Comparison of ENCODE assay signal across 24 mouse cellular contexts in the genomic region with DNA sequence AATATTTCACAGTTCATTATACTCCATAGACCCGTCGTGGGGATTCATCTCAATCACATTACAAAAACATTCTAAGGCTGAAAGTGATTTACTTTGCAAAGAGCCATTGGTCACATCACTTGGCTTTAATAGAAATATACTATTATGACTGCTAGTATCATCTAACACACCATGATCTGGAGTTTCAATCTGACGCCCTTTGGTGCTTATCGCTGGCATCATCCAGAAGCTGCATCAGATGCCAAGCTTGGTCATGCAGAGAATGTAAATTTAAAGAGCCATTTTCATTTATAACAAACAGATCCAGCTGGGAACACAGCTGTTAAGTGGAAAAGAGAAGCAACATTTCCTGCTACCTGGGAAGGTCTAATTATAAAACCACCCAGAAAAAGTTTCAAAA. TPM values are rescaled to one million over a fixed set of nuclear protein-coding genes. Genes with fewer than 3 reads are reported as not detected.
DNase-seq lines count a peak whose midpoint lies in the region; ATAC-seq and TF ChIP-seq lines count a peak whose summit lies in the region.
"Had no signal": no experiment of that assay in that cellular context is flagged by ENCODE, and none has a peak within 500 bp of the region (broad histone marks: within the 10 kb centered on the region; RNA-seq: fewer than 3 reads in every experiment).

No protein-coding gene starts in this region.

- H3K4me2 ChIP-seq in hindbrain, embryonic 14.5 days (replicated peaks), result no peak overlapping the region
- no peak overlapping the region for H3K4me2 ChIP-seq in hindbrain, embryonic 13.5 days
- H3K4me2 ChIP-seq in hindbrain, postnatal 0 days (ENCODE audit: low read depth, low read length), result no peak overlapping the region
- H3K4me2 ChIP-seq in hindbrain, embryonic 11.5 days (replicated peaks; ENCODE audit: low read depth, low read length), result no peak overlapping the region
- no peak overlapping the region for H3K4me2 ChIP-seq in neural tube, embryonic 15.5 days
- H3K4me2 ChIP-seq: embryonic facial prominence, embryonic 12.5 days; forebrain, embryonic 13.5 days; forebrain, embryonic 15.5 days had no signal

- 78% methylated on average over 4 of the region's 4 CpGs for WGBS in hindbrain, embryonic 14.5 days
- 76% methylated on average over 4 of the region's 4 CpGs for WGBS in hindbrain, embryonic 13.5 days
- WGBS in hindbrain, postnatal 0 days, result 76% methylated on average over 4 of the region's 4 CpGs
- 92% methylated on average over 4 of the region's 4 CpGs for WGBS in hindbrain, embryonic 11.5 days
- WGBS in neural tube, embryonic 15.5 days, result 63% methylated on average over 4 of the region's 4 CpGs

- H3K36me3 ChIP-seq in hindbrain, embryonic 14.5 days (replicated peaks; ENCODE audit: control insufficient read depth, insufficient read depth), result no peaks in the 10 kb centered on the region
- H3K36me3 ChIP-seq in hindbrain, embryonic 13.5 days, result no peaks in the 10 kb centered on the region
- no peaks in the 10 kb centered on the region for H3K36me3 ChIP-seq in hindbrain, postnatal 0 days (ENCODE audit: insufficient read depth, low read length)
- H3K36me3 ChIP-seq in hindbrain, embryonic 11.5 days (ENCODE audit: control insufficient read depth, insufficient read depth, low read length), result no peaks in the 10 kb centered on the region
- H3K36me3 ChIP-seq in neural tube, embryonic 15.5 days, result no peaks in the 10 kb centered on the region
- H3K36me3 ChIP-seq: embryonic facial prominence, embryonic 10.5 days; embryonic facial prominence, embryonic 12.5 days; forebrain, embryonic 15.5 days; G1E had no signal

- H3K9me3 ChIP-seq in hindbrain, embryonic 14.5 days (ENCODE audit: control insufficient read depth, low read length), result no peaks in the 10 kb centered on the region
- no peaks in the 10 kb centered on the region for H3K9me3 ChIP-seq in hindbrain, embryonic 13.5 days
- no peaks in the 10 kb centered on the region for H3K9me3 ChIP-seq in hindbrain, postnatal 0 days (ENCODE audit: low read length)
- H3K9me3 ChIP-seq in hindbrain, embryonic 11.5 days (ENCODE audit: control insufficient read depth, low read length), result no peaks in the 10 kb centered on the region
- H3K9me3 ChIP-seq in neural tube, embryonic 15.5 days (replicated peaks), result no peaks in the 10 kb centered on the region
- H3K9me3 ChIP-seq: embryonic facial prominence, embryonic 10.5 days; embryonic facial prominence, embryonic 12.5 days; forebrain, embryonic 13.5 days; forebrain, embryonic 15.5 days; G1E had no signal

- no peak overlapping the region for H3K27ac ChIP-seq in hindbrain, embryonic 14.5 days
- no peak overlapping the region for H3K27ac ChIP-seq in hindbrain, embryonic 13.5 days
- H3K27ac ChIP-seq in hindbrain, postnatal 0 days, result no peak overlapping the region
- H3K27ac ChIP-seq in hindbrain, embryonic 11.5 days (ENCODE audit: low read depth, low read length), result no peak overlapping the region
- no peak overlapping the region for H3K27ac ChIP-seq in neural tube, embryonic 15.5 days (replicated peaks)
- H3K27ac ChIP-seq: embryonic facial prominence, embryonic 10.5 days; embryonic facial prominence, embryonic 12.5 days; forebrain, embryonic 13.5 days; forebrain, embryonic 15.5 days had no signal

- H3K4me3 ChIP-seq in hindbrain, embryonic 14.5 days (replicated peaks; ENCODE audit: low read length), result no peak overlapping the region
- H3K4me3 ChIP-seq in hindbrain, embryonic 13.5 days, result no peak overlapping the region
- H3K4me3 ChIP-seq in hindbrain, postnatal 0 days (ENCODE audit: low read length), result no peak overlapping the region
- H3K4me3 ChIP-seq in hindbrain, embryonic 11.5 days (ENCODE audit: low read depth, low read length), result no peak overlapping the region
- H3K4me3 ChIP-seq in neural tube, embryonic 15.5 days (replicated peaks), result no peak overlapping the region
- H3K4me3 ChIP-seq: embryonic facial prominence, embryonic 10.5 days; embryonic facial prominence, embryonic 12.5 days; forebrain, embryonic 13.5 days; forebrain, embryonic 15.5 days had no signal

- peak; percentile 26 for DNase-seq in hindbrain, embryonic 14.5 days (ENCODE audit: low spot score)
- DNase-seq in hindbrain, postnatal 0 days (ENCODE audit: low spot score), result peak; percentile 28
- no peak for DNase-seq in hindbrain, embryonic 11.5 days (ENCODE audit: low spot score)
- DNase-seq in neural tube, embryonic 10.5 days (ENCODE audit: extremely low spot score, low spot score), result no peak
- DNase-seq: adrenal gland, adult 8-10 months; adrenal gland, postnatal 14 days; adrenal gland, postnatal 36 days; B cell, adult 2 months; cerebellum, adult 11-12 months; cerebellum, adult 2 months; cerebellum, adult 9-10 months; cerebellum, postnatal 25 days; forebrain, postnatal 0 days had no signal

- TF ChIP-seq CTCF in hindbrain, postnatal 0 days (IDR thresholded peaks at IDR 0.05; ENCODE audit: low read depth), result no peak

- H3K4me1 ChIP-seq in hindbrain, embryonic 14.5 days (replicated peaks; ENCODE audit: control insufficient read depth, insufficient read depth, low read length), result no peaks in the 10 kb centered on the region
- H3K4me1 ChIP-seq in hindbrain, embryonic 13.5 days (replicated peaks), result no peaks in the 10 kb centered on the region
- no peaks in the 10 kb centered on the region for H3K4me1 ChIP-seq in hindbrain, postnatal 0 days (ENCODE audit: insufficient read depth, low read length)
- H3K4me1 ChIP-seq in hindbrain, embryonic 11.5 days (replicated peaks; ENCODE audit: control insufficient read depth, insufficient read depth, low read length), result no peaks in the 10 kb centered on the region
- no peaks in the 10 kb centered on the region for H3K4me1 ChIP-seq in neural tube, embryonic 15.5 days
- H3K4me1 ChIP-seq: embryonic facial prominence, embryonic 10.5 days; embryonic facial prominence, embryonic 12.5 days; forebrain, embryonic 13.5 days; forebrain, embryonic 15.5 days had no signal

- no peak overlapping the region for H3K9ac ChIP-seq in hindbrain, embryonic 14.5 days
- no peak overlapping the region for H3K9ac ChIP-seq in hindbrain, embryonic 13.5 days
- H3K9ac ChIP-seq in hindbrain, postnatal 0 days (replicated peaks; ENCODE audit: low read length), result no peak overlapping the region
- H3K9ac ChIP-seq in hindbrain, embryonic 11.5 days (ENCODE audit: low read depth, low read length), result no peak overlapping the region
- no peak overlapping the region for H3K9ac ChIP-seq in neural tube, embryonic 15.5 days (replicated peaks)
- H3K9ac ChIP-seq: embryonic facial prominence, embryonic 12.5 days; forebrain, embryonic 13.5 days; forebrain, embryonic 15.5 days; forebrain, postnatal 0 days had no signal

- no peaks in the 10 kb centered on the region for H3K27me3 ChIP-seq in hindbrain, embryonic 14.5 days (ENCODE audit: control insufficient read depth, insufficient read depth, low read length)
- no peaks in the 10 kb centered on the region for H3K27me3 ChIP-seq in hindbrain, embryonic 13.5 days
- H3K27me3 ChIP-seq in hindbrain, postnatal 0 days (ENCODE audit: insufficient read depth, low read length), result no peaks in the 10 kb centered on the region
- H3K27me3 ChIP-seq in hindbrain, embryonic 11.5 days (ENCODE audit: control insufficient read depth, insufficient read depth, low read length), result no peaks in the 10 kb centered on the region
- no peaks in the 10 kb centered on the region for H3K27me3 ChIP-seq in neural tube, embryonic 15.5 days (replicated peaks)
- H3K27me3 ChIP-seq: CH12.LX; embryonic facial prominence, embryonic 12.5 days; forebrain, embryonic 13.5 days; forebrain, embryonic 15.5 days; Patski had no signal

- no peak for ATAC-seq in hindbrain, embryonic 14.5 days (ENCODE audit: low FRiP score)
- ATAC-seq in hindbrain, embryonic 13.5 days (ENCODE audit: low FRiP score), result no peak
- no peak for ATAC-seq in hindbrain, postnatal 0 days
- ATAC-seq in hindbrain, embryonic 11.5 days (ENCODE audit: low FRiP score), result no peak
- peak; percentile 53; the same call in 1 of the 2 replicates for ATAC-seq in neural tube, embryonic 15.5 days (ENCODE audit: low FRiP score)
- ATAC-seq: activated CD4-positive, CD25-positive, alpha-beta regulatory T cell, adult 4 months; CD4-positive, CD25-positive, alpha-beta regulatory T cell, adult 4 months; forebrain, embryonic 13.5 days; forebrain, embryonic 15.5 days; forebrain, postnatal 0 days; Patski had no signal

RNA-seq across cellular contexts. Expression of a gene that starts 37.6 kb away (rescaled TPM):
- 25.4 and 28.1 TPM in 2 replicates for polyA plus RNA-seq in hindbrain, embryonic 14.5 days (2014; fragmentation: Nextera tagmentation; extraction: Ambion mirVana)
- 13.4 and 14.0 TPM in 2 replicates for polyA plus RNA-seq in hindbrain, embryonic 13.5 days (2015; fragmentation: Nextera tagmentation; extraction: Ambion mirVana)
- 60.2 and 61.4 TPM in 2 replicates for total RNA-seq in hindbrain, postnatal 0 days (2014; rRNA removed)
- polyA plus RNA-seq in hindbrain, postnatal 0 days (2015; fragmentation: Nextera tagmentation; extraction: Ambion mirVana), result 35.1 and 35.2 TPM in 2 replicates
- polyA plus RNA-seq in hindbrain, embryonic 11.5 days (2014; fragmentation: Nextera tagmentation; extraction: Ambion mirVana), result 2.2 and 2.4 TPM in 2 replicates
- 31.6 and 37.0 TPM in 2 replicates for polyA plus RNA-seq in neural tube, embryonic 15.5 days (2015; fragmentation: Nextera tagmentation; extraction: Ambion mirVana)
- total RNA-seq: CH12.LX, G1E had no signal
- polyA plus RNA-seq: activated CD4-positive, CD25-positive, alpha-beta regulatory T cell, adult 4 months; CD4-positive, CD25-positive, alpha-beta regulatory T cell, adult 4 months; G1E; Patski had no signal

Comparison
In these comparisons a context has a peak if more than half of its experiments do, and no peak if none do; other contexts are left out.
1. DNase-seq: peak in hindbrain, embryonic 14.5 days (single experiment) and hindbrain, postnatal 0 days (single experiment); none in hindbrain, embryonic 11.5 days (single experiment) and neural tube, embryonic 10.5 days (single experiment).